Mouse (Mus musculus): Measurements from ENCODE around the gene Rnf113a2. TPM values are rescaled to one million over a fixed set of nuclear protein-coding genes. Genes with fewer than 3 reads are reported as not detected.

The Rnf113a2 gene
- polyA plus RNA-seq, 1 experiment from 2014 or later, result 27.6 TPM

DNA sequence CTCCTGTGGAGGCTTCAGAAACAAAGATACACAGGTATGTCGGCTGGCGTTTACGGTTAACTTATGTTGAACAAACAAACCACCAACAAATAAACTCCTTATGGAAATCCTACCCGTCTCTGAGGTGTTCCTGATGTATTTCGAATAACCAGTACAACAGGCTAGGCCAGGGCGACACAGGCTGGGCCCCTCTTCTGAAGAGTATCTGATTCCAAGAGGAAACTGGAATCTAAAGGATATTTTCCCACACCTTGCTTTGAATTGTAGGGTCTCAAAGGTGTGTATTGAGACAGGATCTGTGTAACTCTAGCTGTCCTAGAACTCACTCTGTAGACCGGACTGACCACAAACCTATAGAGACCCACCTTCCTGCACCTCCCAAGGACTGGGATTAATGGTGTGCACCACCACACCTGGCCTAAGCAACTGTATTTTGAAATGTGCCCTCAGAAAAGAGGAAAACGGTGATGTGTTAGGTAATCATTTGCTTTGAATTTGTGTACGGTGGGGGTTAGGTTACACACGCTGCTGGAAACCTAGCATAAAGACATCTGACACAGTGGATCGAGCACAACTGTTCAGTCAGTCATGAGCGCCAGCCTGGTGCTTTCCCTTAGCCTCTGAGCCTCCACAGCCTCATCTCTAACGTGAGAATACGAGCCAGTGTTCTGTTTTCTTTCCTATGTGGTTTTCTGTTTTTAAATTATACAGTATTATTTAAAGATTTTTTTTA is 19.9 kb upstream of the Rnf113a2 start:
- Histone ChIP-seq H3K36me3 (no peaks in the 10 kb centered on the region), H3K9me3 (no peaks in the 10 kb centered on the region), H3K27ac (replicated peaks) (no peak overlapping the region), H3K9ac (no peak overlapping the region), H3K27me3 (no peaks in the 10 kb centered on the region), H3K4me2 (no peak overlapping the region), H3K4me3 (no peak overlapping the region), H3K4me1 (replicated peaks) (no peaks in the 10 kb centered on the region)
- ATAC-seq (ENCODE audit: low read depth), result no peak
- 92% methylated on average over 14 of the region's 14 CpGs for WGBS

DNA sequence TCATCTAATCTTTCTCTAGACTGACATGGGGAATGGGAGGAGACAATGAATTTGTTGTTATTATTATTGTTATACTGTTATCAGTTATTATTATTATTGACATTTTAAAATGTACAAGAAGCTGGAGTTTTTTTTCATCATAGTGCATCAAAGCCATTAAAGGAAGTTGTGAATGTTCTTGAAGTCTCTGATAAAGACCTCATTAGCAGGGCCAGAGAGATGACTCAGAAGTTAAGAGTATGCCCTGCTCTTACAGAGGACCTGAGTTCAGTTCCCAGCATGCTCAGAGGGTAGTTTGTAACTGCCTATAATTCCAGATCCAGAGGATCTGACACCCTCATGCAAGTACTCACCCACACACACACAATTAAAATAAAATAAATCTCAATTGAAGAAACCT is 19.3 kb upstream of the Rnf113a2 start:
- Histone ChIP-seq H3K9ac (no peak overlapping the region), H3K27me3 (no peaks in the 10 kb centered on the region), H3K4me1 (replicated peaks) (no peaks in the 10 kb centered on the region), H3K36me3 (no peaks in the 10 kb centered on the region), H3K4me3 (no peak overlapping the region), H3K27ac (replicated peaks) (no peak overlapping the region), H3K4me2 (no peak overlapping the region), H3K9me3 (no peaks in the 10 kb centered on the region)
- no peak for ATAC-seq (ENCODE audit: low read depth)

DNA sequence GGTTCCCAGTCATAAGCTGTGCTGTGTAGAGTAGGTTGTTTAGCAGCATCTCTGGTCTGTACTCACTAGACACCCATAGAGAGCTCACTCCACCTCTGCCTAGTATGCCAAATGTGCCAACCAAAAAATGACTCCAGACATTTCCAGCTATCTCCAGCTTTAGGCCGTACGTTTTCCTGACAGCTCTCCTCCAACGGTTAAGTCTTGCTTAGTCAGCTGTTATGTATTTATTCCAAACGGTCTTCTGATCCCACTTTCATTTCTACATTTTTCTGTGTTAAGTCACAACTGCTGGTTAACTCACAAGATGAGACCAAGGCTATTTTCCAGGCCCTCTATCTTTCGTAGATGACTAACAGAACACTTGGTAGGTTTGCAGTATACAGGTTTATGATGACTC is 18.4 kb upstream of the Rnf113a2 start:
- no peak for ATAC-seq (ENCODE audit: low read depth)
- Histone ChIP-seq H3K9ac (no peak overlapping the region), H3K36me3 (no peaks in the 10 kb centered on the region), H3K27ac (replicated peaks) (no peak overlapping the region), H3K9me3 (no peaks in the 10 kb centered on the region), H3K27me3 (no peaks in the 10 kb centered on the region), H3K4me3 (no peak overlapping the region), H3K4me1 (replicated peaks) (no peaks in the 10 kb centered on the region), H3K4me2 (no peak overlapping the region)
- WGBS, result 80% methylated on average over 5 of the region's 5 CpGs

DNA sequence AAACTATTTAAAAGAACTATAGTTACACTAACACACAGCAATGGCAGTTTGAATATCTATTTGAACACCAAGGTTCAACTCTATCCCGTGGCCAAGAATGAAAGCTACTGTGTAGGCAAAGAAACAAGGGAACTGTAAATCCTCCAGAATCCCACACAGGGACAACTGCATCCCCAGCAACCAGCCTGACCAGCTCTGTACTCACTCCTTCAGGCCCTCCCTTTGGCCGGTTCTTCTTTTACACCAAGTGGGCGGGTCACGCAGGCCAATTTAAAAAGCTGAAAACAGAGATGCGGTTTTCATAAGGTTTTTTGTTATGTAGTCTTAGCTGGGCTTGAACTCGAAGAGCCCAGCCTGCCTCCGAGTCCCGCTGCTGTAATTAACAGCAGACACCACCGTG is 17.9 kb upstream of the Rnf113a2 start:
- no peaks in the 10 kb centered on the region for H3K36me3 ChIP-seq
- H3K4me2 ChIP-seq, result no peak overlapping the region
- no peaks in the 10 kb centered on the region for H3K4me1 ChIP-seq (replicated peaks)
- WGBS, result 78% methylated on average over 9 of the region's 9 CpGs
- no peak for ATAC-seq (ENCODE audit: low read depth)
- no peak overlapping the region for H3K27ac ChIP-seq (replicated peaks)
- H3K4me3 ChIP-seq, result no peak overlapping the region
- H3K27me3 ChIP-seq, result no peaks in the 10 kb centered on the region
- H3K9ac ChIP-seq, result no peak overlapping the region
- H3K9me3 ChIP-seq, result no peaks in the 10 kb centered on the region

DNA sequence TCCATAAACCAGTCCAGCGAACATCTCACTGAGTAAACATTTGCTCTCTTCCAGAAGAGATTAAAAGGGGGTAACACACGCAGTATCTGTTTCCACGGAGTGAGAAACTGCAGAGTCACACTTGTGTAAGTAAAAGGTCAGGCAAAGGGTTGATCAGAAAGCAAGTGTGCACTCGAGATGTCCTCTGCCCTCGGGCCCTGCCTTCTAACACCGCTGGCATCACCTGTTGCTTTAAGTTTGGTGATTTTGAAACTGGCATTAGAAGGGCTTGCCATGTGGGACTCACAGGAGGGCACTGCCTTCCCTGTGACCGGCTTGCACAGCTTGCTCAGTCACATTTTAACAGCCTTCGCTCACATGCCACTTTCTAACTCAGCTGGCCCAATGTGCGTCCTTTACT is 17.3 kb upstream of the Rnf113a2 start:
- no peaks in the 10 kb centered on the region for H3K4me1 ChIP-seq (replicated peaks)
- ATAC-seq (ENCODE audit: low read depth), result no peak
- WGBS, result 82% methylated on average over 9 of the region's 9 CpGs

DNA sequence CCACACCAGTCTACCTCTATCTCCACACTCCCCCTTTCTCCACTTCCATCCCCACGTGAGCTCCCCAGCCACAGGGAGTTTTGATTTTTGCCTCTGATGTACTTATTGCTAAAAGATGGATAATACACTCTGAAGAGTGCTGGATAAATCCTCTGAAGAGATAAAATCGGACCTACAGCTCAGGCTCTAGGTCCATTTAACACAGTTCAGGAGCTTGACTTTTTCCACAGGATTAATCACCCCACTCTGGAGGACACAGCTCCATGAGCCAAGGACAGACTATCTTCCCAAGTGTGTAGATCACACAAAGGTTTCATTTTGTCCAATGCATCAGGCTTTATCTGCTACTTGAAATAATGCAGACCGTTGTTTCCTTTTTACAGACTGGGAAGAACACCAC is 16.9 kb upstream of the Rnf113a2 start:
- no peaks in the 10 kb centered on the region for H3K4me1 ChIP-seq (replicated peaks)
- H3K36me3 ChIP-seq, result no peaks in the 10 kb centered on the region
- no peak overlapping the region for H3K27ac ChIP-seq (replicated peaks)
- no peak overlapping the region for H3K9ac ChIP-seq
- no peak overlapping the region for H3K4me3 ChIP-seq
- 81% methylated on average over 3 of the region's 3 CpGs for WGBS
- H3K27me3 ChIP-seq, result no peaks in the 10 kb centered on the region
- ATAC-seq (ENCODE audit: low read depth), result no peak
- H3K9me3 ChIP-seq, result no peaks in the 10 kb centered on the region
- no peak overlapping the region for H3K4me2 ChIP-seq

More for the DNA sequence above, 17.3 kb upstream of the Rnf113a2 start:
- Histone ChIP-seq H3K27me3 (no peaks in the 10 kb centered on the region), H3K27ac (replicated peaks) (no peak overlapping the region), H3K9me3 (no peaks in the 10 kb centered on the region), H3K4me2 (no peak overlapping the region), H3K9ac (no peak overlapping the region), H3K36me3 (no peaks in the 10 kb centered on the region), H3K4me3 (no peak overlapping the region)

DNA sequence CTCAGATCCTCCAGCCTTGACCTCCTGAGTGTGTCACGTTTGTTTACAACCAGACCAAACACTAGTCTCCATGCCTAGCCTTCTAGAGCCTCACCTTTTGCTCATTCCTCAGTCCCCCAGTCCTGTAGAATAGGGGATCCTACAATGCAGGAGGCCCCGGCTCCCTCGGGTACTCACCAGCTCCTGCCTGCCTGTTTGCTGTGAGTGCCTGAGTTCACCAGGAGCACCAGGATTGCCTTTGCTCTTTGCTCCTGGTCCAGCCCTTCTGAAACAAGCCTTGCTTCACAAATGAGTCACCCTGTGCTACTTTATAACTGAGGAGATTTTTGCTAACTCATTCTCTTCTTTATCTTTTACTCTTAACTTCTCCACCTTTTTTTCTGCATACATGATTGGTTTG is 16.3 kb upstream of the Rnf113a2 start:
- ATAC-seq (ENCODE audit: low read depth), result no peak
- no peaks in the 10 kb centered on the region for H3K9me3 ChIP-seq
- 85% methylated on average over 3 of the region's 3 CpGs for WGBS
- no peaks in the 10 kb centered on the region for H3K27me3 ChIP-seq
- H3K9ac ChIP-seq, result no peak overlapping the region
- no peak overlapping the region for H3K27ac ChIP-seq (replicated peaks)
- no peaks in the 10 kb centered on the region for H3K4me1 ChIP-seq (replicated peaks)
- no peaks in the 10 kb centered on the region for H3K36me3 ChIP-seq
- no peak overlapping the region for H3K4me2 ChIP-seq
- H3K4me3 ChIP-seq, result no peak overlapping the region

DNA sequence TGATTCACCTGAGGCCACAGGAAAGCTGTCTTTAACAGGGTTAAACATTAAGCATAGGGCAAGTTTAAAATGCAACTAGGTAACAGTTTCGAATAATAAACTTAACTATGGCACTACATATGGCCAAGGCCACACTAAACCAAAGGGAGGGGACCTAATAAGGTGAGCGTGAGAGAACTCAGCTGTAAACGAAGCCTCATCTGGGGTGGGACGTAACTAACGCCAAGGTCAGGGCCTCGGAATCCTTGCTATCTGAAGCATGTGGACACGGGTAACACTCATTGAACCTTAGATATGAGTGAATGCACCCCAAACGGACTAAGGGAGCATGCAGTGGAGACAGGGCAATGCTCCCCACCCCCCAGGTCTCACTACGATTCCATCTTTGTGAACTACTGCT is 14.1 kb upstream of the Rnf113a2 start:
- H3K4me1 ChIP-seq (replicated peaks), result peaks cover 4% of the 10 kb centered on the region

DNA sequence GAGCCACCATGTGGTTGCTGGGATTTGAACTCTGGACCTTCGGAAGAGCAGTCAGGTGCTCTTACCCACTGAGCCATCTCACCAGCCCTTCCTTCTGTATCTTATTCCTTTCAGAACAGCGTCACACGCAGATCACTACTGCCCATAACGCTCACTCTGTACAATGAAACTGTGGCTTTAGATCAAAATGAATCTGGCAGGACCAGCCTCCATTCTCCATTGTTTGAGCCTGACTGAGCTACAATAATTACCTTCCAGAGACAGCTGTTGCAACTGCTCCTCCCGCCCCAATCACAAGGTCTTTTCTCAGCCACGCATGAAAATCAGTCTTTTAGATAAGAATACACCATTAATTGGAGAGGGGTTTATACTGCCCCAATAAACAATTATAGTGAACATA is 12.5 kb upstream of the Rnf113a2 start:
- H3K9me3 ChIP-seq, result no peaks in the 10 kb centered on the region
- H3K36me3 ChIP-seq, result no peaks in the 10 kb centered on the region
- no peaks in the 10 kb centered on the region for H3K27me3 ChIP-seq
- no peak for ATAC-seq (ENCODE audit: low read depth)
- no peak overlapping the region for H3K4me3 ChIP-seq
- H3K9ac ChIP-seq, result no peak overlapping the region
- peaks cover 13% of the 10 kb centered on the region for H3K4me1 ChIP-seq (replicated peaks)
- no peak overlapping the region for H3K4me2 ChIP-seq
- 77% methylated on average over 6 of the region's 6 CpGs for WGBS
- H3K27ac ChIP-seq (replicated peaks), result no peak overlapping the region

More for the DNA sequence above, 14.1 kb upstream of the Rnf113a2 start:
- no peak for ATAC-seq (ENCODE audit: low read depth)
- H3K9ac ChIP-seq, result no peak overlapping the region
- H3K4me2 ChIP-seq, result no peak overlapping the region
- WGBS, result 79% methylated on average over 9 of the region's 9 CpGs
- H3K27me3 ChIP-seq, result no peaks in the 10 kb centered on the region
- no peak overlapping the region for H3K27ac ChIP-seq (replicated peaks)
- no peaks in the 10 kb centered on the region for H3K9me3 ChIP-seq
- no peaks in the 10 kb centered on the region for H3K36me3 ChIP-seq
- no peak overlapping the region for H3K4me3 ChIP-seq

DNA sequence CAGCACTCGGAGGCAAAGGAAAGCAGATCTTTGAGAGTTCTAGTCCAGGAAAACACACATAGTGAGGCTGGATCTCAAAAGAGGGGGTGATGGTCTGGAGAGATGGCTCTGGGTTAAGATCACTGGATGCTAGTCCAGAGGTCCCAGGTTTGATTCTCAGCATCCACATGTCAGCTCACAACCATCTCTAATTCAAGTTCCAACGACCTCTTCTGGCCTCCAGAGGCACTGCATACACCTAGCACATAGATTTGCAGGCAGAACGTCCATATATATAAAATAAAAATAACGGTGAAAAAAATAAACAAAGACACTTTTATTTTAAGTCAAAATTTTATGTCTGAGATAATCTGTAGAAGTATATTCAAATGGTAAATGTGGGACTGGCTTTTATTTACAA is 9.7 kb upstream of the Rnf113a2 start:
- H3K4me1 ChIP-seq (replicated peaks), result peaks cover 14% of the 10 kb centered on the region
- no peak overlapping the region for H3K27ac ChIP-seq (replicated peaks)
- H3K9ac ChIP-seq, result no peak overlapping the region
- no peak overlapping the region for H3K4me2 ChIP-seq
- 64% methylated on average over 4 of the region's 4 CpGs for WGBS
- no peak overlapping the region for H3K4me3 ChIP-seq
- ATAC-seq (ENCODE audit: low read depth), result no peak
- H3K27me3 ChIP-seq, result peaks cover 3% of the 10 kb centered on the region; the same call in 1 of the 2 replicates
- H3K9me3 ChIP-seq, result no peaks in the 10 kb centered on the region
- H3K36me3 ChIP-seq, result no peaks in the 10 kb centered on the region

DNA sequence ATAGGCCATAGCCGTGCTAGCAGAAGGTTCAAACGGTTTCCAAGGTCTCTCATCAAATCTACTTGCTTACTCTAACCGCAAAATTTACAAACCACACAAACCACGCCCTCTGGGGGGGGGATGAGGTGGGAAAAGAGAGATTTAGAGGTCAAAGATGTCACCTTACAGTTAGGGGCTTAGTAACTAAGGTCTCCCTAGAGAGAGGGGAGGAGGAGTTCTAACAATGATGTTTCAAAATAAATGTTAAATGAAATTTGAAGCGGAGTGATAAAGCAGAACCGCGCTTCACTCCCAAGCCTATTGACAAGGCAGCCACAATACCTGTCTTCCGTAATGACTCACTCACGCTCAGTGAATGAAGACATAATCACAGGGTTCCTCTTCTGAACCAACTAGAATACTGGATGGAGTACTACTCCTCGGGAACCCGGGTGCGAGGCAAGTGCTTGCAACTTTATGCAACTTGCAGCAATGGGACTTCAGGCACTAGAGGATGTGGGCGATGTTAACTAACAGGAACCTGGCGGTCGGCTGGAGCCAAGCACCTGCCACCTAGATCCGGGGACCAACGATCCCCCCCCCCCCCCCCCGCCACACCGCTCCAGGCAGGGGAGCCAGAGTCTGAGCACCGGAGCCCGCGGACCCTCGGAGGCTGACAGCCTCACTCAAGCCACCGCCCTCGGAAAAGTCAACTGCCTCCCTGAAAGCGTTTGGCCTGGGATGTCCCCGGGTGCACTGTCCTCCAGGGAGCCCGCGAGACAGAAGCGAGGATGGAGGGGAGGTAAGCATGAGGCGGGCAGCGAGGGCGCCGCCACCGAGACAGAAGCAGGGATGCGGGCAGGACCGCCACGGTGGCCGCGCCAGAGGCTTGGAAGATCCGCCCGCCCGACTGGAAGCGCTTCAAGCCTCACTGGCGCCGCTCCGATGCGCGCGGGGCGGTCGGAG is 8.8 kb upstream of the Rnf113a2 start:
- no peaks in the 10 kb centered on the region for H3K36me3 ChIP-seq
- H3K9me3 ChIP-seq, result no peaks in the 10 kb centered on the region
- WGBS, result 1% methylated on average over 45 of the region's 52 CpGs
- H3K27ac ChIP-seq (replicated peaks), result peak overlapping the region; percentile 93
- H3K4me1 ChIP-seq (replicated peaks), result peaks cover 14% of the 10 kb centered on the region
- ATAC-seq (ENCODE audit: low read depth), result peak; percentile 81
- peak overlapping the region; percentile 87 for H3K4me2 ChIP-seq
- peak overlapping the region; percentile 78 for H3K4me3 ChIP-seq
- peaks cover 3% of the 10 kb centered on the region; the same call in 1 of the 2 replicates for H3K27me3 ChIP-seq
- peak overlapping the region; percentile 86 for H3K9ac ChIP-seq

DNA sequence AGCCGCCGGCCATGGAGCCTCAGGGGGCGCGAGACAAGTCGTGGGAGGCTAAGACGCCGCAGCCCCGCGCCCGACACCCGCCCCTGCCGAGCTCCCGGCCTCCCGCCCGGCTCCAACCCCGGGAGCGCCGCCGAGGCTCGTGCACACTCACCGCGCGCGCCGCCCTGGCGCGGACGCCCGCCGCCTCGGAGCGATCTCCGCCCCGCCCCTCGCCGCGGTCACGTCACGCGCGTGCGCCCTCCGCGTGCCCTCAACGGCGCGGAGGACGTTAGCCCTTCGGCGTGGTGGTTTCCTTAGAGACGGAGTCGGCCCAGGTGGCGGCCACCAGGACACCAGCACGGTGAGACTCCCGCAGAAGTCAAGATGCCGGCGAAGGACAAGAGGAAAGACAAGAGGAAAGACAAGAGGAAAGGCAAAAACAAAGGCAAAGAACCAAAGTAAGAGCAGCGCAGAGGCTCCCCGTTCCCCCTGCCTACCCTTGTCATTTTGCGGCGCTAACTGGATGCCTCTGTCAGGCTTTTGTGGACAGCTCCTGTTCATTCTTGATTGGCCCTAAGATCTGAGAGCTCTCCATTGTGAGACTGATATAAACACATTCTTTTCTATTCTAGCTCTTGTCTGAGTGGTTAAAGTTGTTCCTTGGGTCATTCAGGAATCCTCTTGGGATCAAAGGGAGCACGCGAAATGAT is 8.0 kb upstream of the Rnf113a2 start, which contains the start of the genes Entpd5 and Bbof1:
Gene Entpd5 (minus strand): TSS at position 211 of the 689 bp plus-strand sequence.
Gene Bbof1 (plus strand): TSS at position 253 of the 689 bp plus-strand sequence.
- 2% methylated on average over 55 of the region's 63 CpGs for WGBS
- Histone ChIP-seq H3K9me3 (no peaks in the 10 kb centered on the region), H3K4me1 (replicated peaks) (peaks cover 14% of the 10 kb centered on the region), H3K27me3 (peaks cover 3% of the 10 kb centered on the region; the same call in 1 of the 2 replicates), H3K9ac (peak within 1 kb of the TSS; percentile 86), H3K36me3 (no peaks in the 10 kb centered on the region), H3K27ac (replicated peaks) (peak within 1 kb of the TSS; percentile 93), H3K4me3 (peak within 1 kb of the TSS; percentile 78), H3K4me2 (peak within 1 kb of the TSS; percentile 87)
- peak; percentile 96 for ATAC-seq (ENCODE audit: low read depth)

All from neural tube, embryonic 13.5 days (tissue).